Mouse (Mus musculus) T-helper 2 cell (primary cell): ENCODE measurements around the gene Trim11.

Experiments
- in situ Hi-C: fragments of 300-600 bp; cut with MboI, MseI; formaldehyde crosslinking; loops from one replicate; pipeline ENCODE4 v1.15.1; 2025; ENCODE audit warnings: high pct_unique_total_duplicates

The Trim11 gene

DNA sequence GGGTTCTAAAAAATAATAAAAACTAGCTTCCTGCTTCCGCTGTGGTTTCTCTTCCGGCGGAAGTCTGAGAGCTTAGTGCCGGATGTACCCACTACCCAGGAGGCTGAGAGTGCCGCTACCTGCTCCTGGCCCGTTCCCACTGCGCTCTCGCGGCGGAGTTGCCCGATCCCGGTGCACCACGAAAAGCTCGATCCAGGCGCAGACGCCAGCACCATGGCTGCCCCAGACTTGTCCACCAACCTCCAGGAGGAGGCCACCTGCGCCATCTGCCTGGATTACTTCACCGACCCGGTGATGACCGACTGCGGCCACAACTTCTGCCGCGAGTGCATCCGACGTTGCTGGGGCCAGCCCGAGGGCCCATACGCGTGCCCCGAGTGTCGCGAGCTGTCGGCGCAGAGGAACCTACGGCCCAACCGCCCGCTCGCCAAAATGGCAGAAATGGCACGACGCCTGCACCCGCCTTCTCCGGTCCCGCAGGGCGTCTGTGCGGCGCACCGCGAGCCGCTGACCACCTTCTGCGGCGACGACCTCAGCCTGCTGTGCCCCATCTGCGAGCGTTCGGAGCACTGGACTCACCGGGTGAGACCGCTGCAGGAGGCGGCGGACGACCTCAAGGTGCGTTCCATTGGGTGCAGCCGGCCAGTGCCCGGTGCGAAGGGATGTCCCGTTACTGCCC, at the start of gene Trim11:
Gene Trim11 (plus strand): TSS at position 67 of the 679 bp plus-strand sequence.
- in situ Hi-C loops: no loop called here

DNA sequence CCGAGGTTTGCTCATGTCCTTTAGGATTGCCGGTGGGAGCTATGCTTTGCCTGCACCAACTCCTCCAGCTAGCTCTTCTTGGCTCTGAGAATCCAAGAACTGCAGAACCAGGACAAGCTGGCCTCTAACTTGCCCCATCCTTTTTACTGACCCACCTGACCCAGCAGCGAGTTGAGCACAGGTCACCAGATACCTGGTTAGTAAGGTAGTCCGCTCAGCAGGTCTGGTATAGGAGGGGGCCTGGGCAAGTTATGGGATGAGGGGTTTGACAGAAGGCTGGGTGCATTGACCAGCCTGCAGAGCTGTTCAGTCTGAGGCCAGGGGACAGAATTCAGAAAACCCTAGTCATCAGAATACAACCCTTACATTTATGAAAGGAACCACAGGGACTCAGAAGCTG, 48.8 kb upstream of the Trim11 start:
- in situ Hi-C loops: no loop called here

DNA sequence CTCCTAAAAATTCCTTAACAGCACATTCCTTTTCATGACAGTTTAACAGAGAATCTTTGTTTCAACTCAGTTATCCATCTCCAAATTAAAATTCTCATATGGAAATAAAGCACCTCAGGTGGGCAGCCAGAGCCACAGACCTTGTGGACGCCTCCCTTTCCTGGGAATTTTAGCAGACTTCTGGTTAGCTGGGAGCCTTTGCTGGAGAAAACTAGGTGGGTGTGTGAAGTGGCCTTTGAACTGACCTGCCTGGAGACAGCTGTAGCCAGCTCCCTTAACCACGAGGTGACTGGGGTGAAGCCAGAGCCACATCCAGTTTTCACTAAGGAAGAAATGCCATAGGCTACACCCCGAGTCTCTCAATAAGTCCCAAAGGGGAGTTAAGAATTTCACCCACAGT, 48.3 kb upstream of the Trim11 start:
- in situ Hi-C loops: no loop called here

DNA sequence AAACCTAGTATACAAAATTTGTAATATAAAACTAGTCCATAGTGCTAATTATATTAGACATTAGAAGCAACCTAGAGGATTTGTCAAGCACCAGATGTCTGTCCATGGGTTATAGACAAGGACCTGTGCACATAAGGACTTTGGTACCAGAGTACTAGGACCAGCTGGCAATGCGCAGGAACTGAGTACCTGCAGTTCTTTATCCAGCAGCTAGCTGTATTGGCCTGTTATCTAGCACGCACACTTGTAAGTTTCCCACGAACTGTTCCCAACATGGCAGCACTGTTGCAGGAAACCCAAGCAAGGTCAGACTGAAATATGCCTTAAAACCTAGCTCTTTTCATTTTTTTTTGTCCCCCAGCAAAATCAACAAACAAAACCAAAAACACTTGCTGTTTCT, 47.6 kb upstream of the Trim11 start:
- in situ Hi-C loops: no loop called here

DNA sequence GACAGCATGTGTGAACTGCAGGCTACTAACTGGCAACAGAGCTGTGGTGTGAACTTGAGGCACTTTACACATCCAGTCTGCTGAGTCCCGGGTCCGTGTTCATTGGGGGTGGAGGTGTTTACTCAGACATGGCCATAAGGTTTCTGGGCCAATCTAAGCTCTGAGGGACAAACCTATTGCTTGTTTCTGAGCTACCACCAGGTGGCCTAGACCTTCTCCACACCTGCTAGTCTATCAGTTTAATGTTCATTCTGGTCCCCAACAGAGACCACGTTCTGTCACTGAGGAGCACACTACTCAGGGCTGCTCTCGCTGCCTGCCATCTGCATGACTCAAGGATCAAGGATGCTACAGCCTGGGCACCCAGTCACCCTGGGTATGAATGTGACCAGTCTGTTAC, 46.3 kb upstream of the Trim11 start:
- in situ Hi-C loops: no loop called here

DNA sequence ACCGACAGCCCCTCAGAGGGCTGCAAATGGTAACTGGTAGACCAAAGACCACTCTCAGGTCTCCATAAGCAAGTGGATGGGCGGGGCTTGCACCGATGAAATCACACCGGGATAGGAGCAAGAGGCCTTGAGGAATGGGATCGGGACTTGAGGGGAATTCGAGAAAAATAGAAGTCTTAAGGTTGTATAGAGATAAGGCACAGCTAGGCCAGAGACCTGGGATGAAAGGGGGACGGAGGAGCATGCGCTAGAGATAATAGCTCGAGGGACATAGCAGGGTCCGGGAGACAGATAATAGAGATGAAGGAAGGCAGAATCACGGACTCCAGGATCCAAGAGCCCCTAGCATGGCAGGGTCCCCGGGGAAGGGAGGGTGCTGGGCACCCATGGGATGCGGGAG, 40.0 kb upstream of the Trim11 start:
- in situ Hi-C loops: no loop called here

DNA sequence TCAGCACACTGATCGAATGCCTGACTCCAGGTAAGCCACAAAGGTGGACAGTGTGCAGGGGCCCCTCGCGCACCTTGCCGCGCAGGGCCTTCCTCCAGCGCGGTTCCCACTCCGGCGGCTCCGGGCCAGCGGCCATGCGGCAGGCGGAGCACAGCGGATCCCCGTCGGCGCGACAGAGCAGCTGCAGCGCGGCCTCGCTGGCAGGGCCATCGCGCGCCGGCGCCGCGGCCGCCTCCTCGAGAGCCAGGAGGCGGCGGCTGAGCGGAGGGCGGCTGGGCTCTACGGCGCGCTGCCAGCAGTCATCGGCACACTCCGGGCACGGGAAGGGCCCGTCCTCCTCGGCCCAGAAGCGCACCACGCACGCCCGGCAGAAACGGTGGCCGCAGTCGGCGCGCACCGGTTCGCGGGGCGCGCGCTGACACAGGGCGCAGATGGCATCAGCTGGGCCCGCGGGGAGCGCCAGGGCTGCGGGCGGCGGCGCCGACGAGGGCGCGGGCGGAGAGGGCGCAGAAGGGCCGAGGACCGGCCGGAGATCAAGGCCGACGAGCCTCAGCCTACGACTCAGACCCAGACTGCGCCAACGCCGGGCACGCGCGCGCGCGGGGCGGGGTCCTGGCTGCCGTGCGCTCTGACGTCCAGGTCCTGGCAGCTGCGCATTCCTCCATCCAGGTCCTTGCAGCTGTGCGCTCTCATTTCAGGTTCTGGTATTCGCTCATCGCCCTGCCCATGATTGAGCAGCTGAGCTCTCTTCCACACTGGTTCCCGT, 39.4 kb upstream of the Trim11 start, which contains the start of gene Rnf187:
Gene Rnf187 (minus strand): TSS at position 595 of the 766 bp plus-strand sequence.
- in situ Hi-C loops: no loop called here

DNA sequence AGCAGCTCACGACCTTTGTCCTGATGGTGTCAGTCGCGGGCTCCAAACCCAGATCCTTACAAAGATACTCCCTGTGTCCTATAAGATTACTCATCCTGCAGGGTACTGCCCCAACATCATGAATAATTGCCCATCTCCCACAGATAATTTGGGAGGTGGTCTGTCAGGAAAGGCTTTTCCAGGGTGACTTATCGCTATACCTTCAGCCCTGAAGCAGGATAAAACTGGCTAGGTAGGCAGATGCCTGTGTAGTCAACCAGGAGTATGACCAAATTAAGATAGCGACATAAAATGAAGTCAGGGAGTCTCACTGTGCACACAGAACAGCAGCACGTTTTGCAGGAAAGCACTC, 38.8 kb upstream of the Trim11 start:
- in situ Hi-C loops: no loop called here

DNA sequence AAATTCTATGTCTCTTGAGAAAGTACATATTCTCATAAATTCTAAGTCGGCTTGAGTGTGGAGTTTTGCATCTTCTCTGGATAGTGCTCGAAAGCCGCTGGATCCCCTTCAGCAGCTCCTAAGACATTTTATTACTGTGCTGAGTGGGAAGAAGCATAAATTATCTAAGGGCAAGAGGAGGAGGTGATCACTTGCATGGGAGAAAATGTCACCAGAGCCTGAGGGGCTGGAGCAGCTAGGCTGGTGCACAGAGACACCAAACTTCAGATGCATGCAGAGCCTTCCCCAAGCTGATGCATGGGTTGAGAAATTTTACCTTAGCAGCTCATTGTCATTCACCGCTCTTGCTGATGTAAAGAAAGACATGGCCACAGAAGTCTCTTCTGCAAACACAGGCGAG, 33.8 kb upstream of the Trim11 start:
- in situ Hi-C loops: no loop called here

DNA sequence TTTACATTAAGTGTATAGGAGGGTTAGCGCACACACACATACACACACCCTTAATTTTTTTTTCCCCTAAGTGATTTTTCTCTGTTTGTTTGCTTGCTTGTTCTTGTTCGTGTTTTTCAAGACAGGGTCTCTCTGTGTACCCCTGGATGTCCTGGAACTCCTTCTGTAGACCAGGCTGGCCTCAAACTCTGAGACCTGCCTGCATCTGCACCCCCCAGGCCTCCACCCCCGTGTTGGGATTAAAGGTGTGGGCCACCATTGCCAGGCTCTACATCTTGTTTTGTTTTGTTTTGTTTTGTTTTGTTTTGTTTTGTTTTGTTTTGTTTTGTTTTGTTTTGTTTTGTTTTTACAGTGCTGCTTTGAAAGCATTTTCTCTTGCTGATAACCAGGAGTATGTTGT, 30.6 kb upstream of the Trim11 start:
- in situ Hi-C loops: no loop called here

DNA sequence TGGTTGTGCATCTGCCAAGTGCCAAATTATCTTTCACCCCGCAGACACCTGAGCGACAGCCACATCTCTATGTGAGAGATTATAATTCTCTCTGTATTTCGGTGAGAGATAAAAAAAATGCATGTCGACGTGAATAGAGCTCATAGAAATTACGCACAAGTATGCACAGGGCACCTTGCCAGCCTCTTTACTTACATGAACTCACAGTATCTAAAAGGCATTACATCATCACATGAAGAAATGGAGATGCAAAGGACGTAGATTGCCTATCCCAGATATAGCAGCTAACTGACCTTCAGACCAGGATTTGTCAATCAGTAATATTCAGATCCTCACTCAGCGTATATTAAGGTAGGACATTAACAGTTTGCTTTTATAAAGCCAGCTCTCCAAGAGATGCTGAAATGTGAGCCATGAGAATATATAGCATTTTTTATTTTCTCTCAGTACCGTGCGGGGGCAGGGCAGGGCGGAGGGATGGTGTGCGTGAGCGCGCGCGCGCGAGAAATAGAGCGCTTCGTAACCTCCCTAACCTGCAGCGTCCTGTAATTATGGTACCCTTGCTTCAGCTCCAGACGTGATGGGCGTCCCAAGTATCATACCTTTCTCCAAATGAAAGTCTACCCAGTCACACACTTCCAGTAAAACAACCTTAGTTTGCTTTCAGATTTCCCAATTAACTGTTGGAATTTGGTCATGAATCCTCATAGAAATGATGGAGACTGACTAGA, 29.9 kb upstream of the Trim11 start:
- in situ Hi-C loops: no loop called here

DNA sequence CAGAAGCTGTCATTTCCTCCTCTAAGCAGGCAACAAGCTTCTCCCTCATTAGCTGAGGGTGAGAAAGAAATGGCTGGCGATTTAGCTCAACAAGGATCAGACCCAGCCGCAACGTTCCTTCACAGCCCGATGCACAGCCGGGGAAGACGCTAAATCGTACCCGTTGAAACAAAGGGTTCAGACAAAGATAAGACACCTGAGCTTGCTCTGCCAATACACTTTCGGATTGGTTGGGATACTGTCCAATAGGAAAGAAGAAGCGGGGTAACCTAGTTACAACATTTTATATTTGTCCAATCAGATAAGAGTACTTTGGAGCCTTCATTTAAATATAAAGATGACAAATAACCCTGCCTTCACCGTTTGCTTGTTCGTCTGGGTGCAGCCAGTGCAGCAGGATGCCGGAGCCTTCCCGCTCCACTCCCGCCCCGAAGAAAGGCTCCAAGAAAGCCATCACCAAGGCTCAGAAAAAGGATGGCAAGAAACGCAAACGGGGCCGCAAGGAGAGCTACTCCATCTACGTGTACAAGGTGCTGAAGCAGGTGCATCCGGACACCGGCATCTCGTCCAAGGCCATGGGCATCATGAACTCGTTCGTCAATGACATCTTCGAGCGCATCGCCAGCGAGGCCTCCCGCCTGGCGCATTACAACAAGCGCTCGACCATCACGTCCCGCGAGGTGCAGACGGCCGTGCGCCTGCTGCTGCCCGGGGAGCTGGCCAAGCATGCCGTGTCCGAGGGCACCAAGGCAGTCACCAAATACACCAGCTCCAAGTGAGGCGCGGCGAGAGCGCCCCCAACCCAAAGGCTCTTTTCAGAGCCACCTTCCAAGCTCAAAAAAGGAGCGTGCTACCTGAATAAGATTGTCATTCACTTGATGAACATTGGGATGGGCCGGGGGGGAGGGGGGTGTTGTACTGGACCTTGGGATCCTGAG, 29.1 kb upstream of the Trim11 start, which contains the start of gene Hist3h2ba:
Gene Hist3h2ba (plus strand): TSS at position 379 of the 938 bp plus-strand sequence.
- in situ Hi-C loops: no loop called here

DNA sequence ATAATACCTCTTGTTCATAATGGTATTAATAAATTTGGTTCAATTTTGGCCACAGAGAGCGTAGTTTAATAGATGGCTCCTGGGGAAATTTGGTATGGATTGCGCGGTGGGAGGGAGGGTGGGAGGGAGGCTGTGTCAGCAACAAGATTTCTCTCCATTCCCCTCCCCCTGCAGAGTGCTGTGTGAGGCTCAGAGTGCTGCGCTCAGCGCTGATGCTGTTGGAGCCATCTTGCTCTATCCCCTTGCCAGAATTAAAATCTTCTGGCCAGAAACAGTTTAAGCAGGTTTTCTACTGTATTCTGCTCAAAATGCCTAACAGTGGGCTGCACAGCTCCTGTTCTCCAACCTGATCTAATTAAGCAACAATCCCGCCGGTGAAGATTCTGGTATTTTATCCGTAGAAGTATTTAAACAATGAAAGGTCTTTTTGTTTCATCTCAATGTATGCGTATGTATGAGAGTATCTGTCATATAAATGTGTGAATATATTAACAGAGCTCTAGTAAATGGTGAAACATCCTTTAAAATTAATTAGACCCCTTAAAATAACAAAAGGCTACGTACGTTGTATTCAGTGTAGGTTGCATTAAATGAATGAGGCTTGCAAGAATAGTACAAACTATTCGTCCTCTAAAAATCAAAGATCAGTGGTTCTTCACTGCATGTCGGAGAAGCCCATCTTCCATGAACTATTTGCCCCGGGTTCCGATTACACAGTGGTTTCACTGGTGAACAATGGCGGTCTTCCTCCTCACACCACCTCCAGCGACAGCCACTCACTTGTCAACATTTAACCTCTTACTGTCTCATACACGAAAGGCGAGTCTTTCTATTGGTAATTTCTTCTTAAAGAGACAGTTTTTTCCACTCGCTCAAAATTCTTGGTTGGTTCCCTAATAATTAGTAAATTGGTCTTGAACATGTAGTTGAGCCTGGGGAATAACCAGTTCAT, 28.1 kb upstream of the Trim11 start:
- in situ Hi-C loops: loop anchor here (10.0 kb wide), 1 partner anchor 1285 kb away; no protein-coding TSS in a partner anchor

DNA sequence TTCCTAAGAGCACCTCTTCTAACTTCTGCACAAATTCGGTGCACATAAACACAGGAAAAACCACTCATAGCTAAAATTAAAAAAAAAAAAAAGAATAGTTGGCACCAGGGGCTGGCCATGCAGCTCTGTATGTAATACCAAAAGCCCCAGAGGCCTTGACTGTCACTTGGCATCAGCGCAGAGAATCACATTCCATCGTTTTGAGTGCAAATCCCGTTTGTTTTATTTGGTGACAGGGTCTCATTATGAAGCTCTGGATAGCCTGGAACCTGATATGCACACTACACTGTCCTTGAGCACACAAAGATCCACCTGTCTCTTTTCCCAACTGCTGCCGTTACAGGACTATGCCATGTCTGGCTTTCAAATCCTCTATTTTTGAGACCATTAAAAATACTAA, 26.7 kb upstream of the Trim11 start:
- in situ Hi-C loops: loop anchor here (10.0 kb wide), 1 partner anchor 1284 kb away; no protein-coding TSS in a partner anchor

DNA sequence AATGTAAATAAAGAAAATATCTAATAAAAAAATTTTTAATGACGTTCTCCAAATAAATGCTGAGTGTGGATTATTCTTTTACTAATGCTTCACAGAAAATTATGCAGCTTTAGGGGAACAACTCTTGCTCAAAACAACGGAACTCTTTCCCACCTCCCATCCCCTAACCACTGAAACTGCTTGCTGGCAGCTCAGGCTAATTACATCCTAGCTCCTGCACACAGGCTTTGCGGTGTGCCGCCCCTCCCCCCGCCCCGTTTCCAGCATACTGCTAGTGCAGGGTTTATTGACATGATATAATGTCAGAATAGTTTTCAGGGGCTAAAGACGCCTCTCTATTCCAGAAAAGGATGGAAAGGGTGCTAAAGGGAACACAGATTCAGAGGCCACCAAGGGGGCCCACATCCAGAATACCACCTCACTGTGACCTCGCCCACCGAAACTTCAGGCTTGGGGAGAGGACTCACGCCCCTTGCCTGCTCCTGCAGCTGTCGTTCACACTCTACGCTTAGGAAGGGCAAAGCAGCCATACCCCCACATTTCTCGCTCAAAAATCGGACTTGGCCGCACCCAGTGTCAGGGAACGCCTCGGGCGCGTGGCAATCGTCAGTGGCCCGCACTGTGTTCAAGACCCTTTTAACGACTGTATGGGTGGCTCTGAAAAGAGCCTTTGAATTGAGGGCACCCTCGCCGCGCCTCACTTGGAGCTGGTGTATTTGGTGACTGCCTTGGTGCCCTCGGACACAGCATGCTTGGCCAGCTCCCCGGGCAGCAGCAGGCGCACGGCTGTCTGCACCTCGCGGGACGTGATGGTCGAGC, 24.3 kb upstream of the Trim11 start:
- in situ Hi-C loops: loop anchor here (10.0 kb wide), 1 partner anchor 1281 kb away; no protein-coding TSS in a partner anchor

DNA sequence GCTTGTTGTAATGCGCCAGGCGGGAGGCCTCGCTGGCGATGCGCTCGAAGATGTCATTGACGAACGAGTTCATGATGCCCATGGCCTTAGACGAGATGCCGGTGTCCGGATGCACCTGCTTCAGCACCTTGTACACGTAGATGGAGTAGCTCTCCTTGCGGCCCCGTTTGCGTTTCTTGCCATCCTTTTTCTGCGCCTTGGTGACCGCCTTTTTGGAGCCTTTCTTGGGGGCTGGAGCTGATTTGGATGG, 23.8 kb upstream of the Trim11 start:
- in situ Hi-C loops: loop anchor here (10.0 kb wide), 1 partner anchor 1281 kb away; no protein-coding TSS in a partner anchor

DNA sequence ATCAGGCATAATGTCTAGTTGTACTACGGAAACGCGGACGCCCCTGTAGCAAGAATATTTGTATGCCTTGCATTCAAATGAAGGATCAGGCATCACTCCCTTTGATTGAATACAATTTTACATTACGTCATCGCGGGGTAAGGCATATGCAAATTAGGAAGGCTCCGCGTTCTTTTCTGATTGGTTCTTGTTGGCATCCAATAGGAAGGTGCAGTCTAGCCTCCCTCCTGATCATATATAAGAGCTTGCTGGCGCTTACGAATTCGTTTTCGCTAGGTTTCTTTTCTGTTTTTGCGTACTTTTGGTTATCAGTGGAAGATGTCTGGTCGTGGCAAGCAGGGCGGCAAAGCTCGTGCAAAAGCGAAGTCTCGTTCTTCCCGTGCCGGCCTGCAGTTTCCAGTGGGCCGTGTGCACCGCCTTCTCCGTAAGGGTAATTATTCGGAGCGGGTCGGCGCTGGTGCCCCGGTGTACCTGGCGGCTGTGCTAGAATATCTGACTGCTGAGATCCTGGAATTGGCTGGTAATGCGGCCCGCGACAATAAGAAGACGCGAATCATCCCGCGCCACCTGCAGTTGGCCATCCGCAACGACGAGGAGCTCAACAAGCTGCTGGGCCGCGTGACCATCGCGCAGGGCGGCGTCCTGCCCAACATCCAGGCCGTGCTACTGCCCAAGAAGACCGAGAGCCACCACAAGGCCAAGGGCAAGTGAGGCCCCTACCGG, 23.3 kb upstream of the Trim11 start, which contains the start of the genes Hist3h2a and Trim17:
Gene Hist3h2a (plus strand): TSS at position 266 of the 723 bp plus-strand sequence.
Gene Trim17 (plus strand): TSS at position 266 of the 723 bp plus-strand sequence.
- in situ Hi-C loops: loop anchor here (10.0 kb wide), 1 partner anchor 1280 kb away; no protein-coding TSS in a partner anchor

DNA sequence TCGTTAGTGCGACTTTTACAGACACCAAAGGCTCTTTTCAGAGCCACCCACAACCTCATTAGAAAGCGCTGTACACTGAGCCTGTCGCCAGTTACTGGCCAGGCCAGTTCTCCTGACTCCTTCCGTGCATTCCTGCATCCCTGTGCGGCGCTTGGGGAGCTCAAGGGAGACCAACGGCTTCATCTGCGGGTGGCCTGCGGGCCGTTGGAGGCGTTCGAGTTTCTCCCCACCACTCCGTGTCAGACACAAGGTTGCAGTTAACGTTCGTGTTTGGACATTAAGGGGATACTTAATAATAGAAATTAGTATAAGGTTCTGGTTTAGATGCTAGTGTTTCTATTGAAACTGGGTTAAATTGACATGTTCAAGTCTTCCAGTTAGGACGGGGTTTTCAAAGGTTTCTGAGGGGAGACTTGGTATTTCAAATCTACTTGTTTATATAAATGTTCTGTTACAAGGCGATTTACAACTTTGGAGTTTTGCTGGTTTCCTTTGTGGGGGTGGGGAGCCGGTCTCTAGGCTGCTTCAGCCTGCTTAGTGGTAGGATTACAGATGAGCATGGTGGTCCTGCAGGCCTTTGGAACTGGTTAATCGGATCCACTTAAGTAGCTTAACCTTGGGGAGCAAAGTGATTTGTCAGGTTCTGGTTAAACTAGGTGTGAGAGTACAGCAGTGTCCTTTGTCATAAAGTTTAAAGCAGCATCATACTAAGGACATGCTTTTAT, 22.6 kb upstream of the Trim11 start:
- in situ Hi-C loops: loop anchor here (10.0 kb wide), 1 partner anchor 1279 kb away; no protein-coding TSS in a partner anchor
